26 mouse cellular contexts compared by ENCODE assay signal in the genomic region with DNA sequence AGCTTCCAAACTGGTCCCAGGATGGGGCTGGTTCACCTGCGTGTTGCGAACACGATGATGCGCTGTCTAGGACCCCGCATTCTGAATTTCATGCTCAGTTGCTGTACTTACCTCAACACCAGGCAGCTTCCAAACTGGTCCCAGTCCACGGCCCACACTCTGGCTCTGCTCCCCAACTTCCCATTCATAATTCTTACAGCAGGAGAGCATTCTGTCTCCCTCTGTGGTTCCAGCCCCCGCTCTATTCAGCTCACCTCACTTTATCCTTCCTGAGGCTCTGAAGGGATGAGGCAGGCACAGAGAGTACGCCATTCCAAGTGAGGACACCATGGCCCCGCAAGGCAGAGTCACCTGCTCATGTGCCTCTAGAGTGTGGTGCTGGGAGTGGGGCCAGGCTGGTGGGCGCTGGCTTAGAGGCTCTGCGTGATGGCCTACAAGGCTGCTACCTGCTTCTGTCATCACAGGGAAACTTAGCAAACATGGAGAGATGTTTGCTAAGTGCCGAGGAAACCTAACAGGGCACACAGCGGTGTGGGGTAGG. TPM values are rescaled to one million over a fixed set of nuclear protein-coding genes. Genes with fewer than 3 reads are reported as not detected.
DNase-seq lines count a peak whose midpoint lies in the region; ATAC-seq and TF ChIP-seq lines count a peak whose summit lies in the region.
"Had no signal": no experiment of that assay in that cellular context is flagged by ENCODE, and none has a peak within 500 bp of the region (broad histone marks: within the 10 kb centered on the region; RNA-seq: fewer than 3 reads in every experiment).

No protein-coding gene starts in this region.

- DNase-seq in embryonic facial prominence, embryonic 10.5 days (ENCODE audit: low spot score): no peak
- peak; percentile 56 to 60 for DNase-seq in layer of hippocampus, adult 2 months (ENCODE audit: low spot score in 2 of 2)
- no peak for DNase-seq in layer of hippocampus, postnatal 10 days (ENCODE audit: low spot score in 2 of 2)
- DNase-seq in right cerebral cortex, postnatal 36 days (ENCODE audit: low spot score in 2 of 2): peak; percentile 28 to 53
- DNase-seq in right cerebral cortex, postnatal 14 days: no peak
- DNase-seq in forebrain, postnatal 0 days: no peak
- DNase-seq: cerebellum, adult 11-12 months; cerebellum, adult 9-11 months; embryo, embryonic 11 days; heart, postnatal 14 days; kidney, adult 11 months; kidney, postnatal 14 days; liver, postnatal 0 days; lung, postnatal 36 days had no signal

- H3K9me3 ChIP-seq in embryonic facial prominence, embryonic 12.5 days: no peaks in the 10 kb centered on the region
- no peaks in the 10 kb centered on the region for H3K9me3 ChIP-seq in embryonic facial prominence, embryonic 10.5 days
- no peaks in the 10 kb centered on the region for H3K9me3 ChIP-seq in forebrain, postnatal 0 days (ENCODE audit: low read length)
- H3K9me3 ChIP-seq: forebrain, embryonic 12.5 days; G1E; hindbrain, embryonic 10.5 days; hindbrain, embryonic 15.5 days; limb, embryonic 13.5 days had no signal

- peaks cover 45% of the 10 kb centered on the region for H3K36me3 ChIP-seq in embryonic facial prominence, embryonic 12.5 days
- peaks cover 56% of the 10 kb centered on the region for H3K36me3 ChIP-seq in embryonic facial prominence, embryonic 10.5 days (replicated peaks)
- peaks cover 64% of the 10 kb centered on the region for H3K36me3 ChIP-seq in forebrain, postnatal 0 days (ENCODE audit: insufficient read depth)
- H3K36me3 ChIP-seq: G1E had no signal

- H3K27ac ChIP-seq in embryonic facial prominence, embryonic 12.5 days: no peak overlapping the region
- H3K27ac ChIP-seq in embryonic facial prominence, embryonic 10.5 days (replicated peaks): no peak overlapping the region
- no peak overlapping the region for H3K27ac ChIP-seq in layer of hippocampus, adult 2 months
- H3K27ac ChIP-seq in forebrain, postnatal 0 days (ENCODE audit: low read depth, low read length): no peak overlapping the region
- H3K27ac ChIP-seq: forebrain, embryonic 12.5 days; hindbrain, embryonic 10.5 days; hindbrain, embryonic 15.5 days; limb, embryonic 13.5 days had no signal

- no peak for TF ChIP-seq CTCF in layer of hippocampus, adult 2 months (conservative IDR thresholded peaks at IDR 0.05)
- TF ChIP-seq CTCF in forebrain, postnatal 0 days (IDR thresholded peaks at IDR 0.05; ENCODE audit: low read depth): no peak

- no peak overlapping the region for H3K4me3 ChIP-seq in embryonic facial prominence, embryonic 12.5 days
- H3K4me3 ChIP-seq in embryonic facial prominence, embryonic 10.5 days: no peak overlapping the region
- no peak overlapping the region for H3K4me3 ChIP-seq in layer of hippocampus, adult 2 months
- no peak overlapping the region for H3K4me3 ChIP-seq in forebrain, postnatal 0 days (ENCODE audit: low read depth, low read length)
- H3K4me3 ChIP-seq: forebrain, embryonic 12.5 days; hindbrain, embryonic 10.5 days; hindbrain, embryonic 15.5 days; limb, embryonic 13.5 days had no signal

- 0 out of 2 replicates have a peak, but pooled peaks have one; percentile 56 for ATAC-seq in embryonic facial prominence, embryonic 12.5 days (ENCODE audit: insufficient number of reproducible peaks, insufficient read depth, low FRiP score, low TSS enrichment)
- ATAC-seq in erythroblast, adult 5-6 weeks (replicated peaks; ENCODE audit: low FRiP score, poor library complexity, severe bottlenecking): no peak
- ATAC-seq in forebrain, postnatal 0 days: no peak
- ATAC-seq: inflammation-experienced regulatory T-cells, adult 6 months; liver, postnatal 0 days; midbrain, embryonic 16.5 days had no signal

- no peak overlapping the region for H3K9ac ChIP-seq in embryonic facial prominence, embryonic 12.5 days
- H3K9ac ChIP-seq in forebrain, postnatal 0 days: no peak overlapping the region
- H3K9ac ChIP-seq: forebrain, embryonic 12.5 days; hindbrain, embryonic 15.5 days; limb, embryonic 13.5 days; liver, postnatal 0 days had no signal

- H3K27me3 ChIP-seq in embryonic facial prominence, embryonic 12.5 days: no peaks in the 10 kb centered on the region
- H3K27me3 ChIP-seq in embryonic facial prominence, embryonic 10.5 days (replicated peaks; ENCODE audit: low read depth, poor library complexity, severe bottlenecking): no peaks in the 10 kb centered on the region
- no peaks in the 10 kb centered on the region for H3K27me3 ChIP-seq in forebrain, postnatal 0 days (ENCODE audit: insufficient read depth, low read length)
- H3K27me3 ChIP-seq: CH12.LX; forebrain, embryonic 12.5 days; hindbrain, embryonic 15.5 days; limb, embryonic 13.5 days had no signal

- H3K4me1 ChIP-seq in embryonic facial prominence, embryonic 12.5 days: no peaks in the 10 kb centered on the region
- no peaks in the 10 kb centered on the region for H3K4me1 ChIP-seq in embryonic facial prominence, embryonic 10.5 days
- H3K4me1 ChIP-seq in forebrain, postnatal 0 days (ENCODE audit: insufficient read depth): no peaks in the 10 kb centered on the region
- H3K4me1 ChIP-seq: forebrain, embryonic 12.5 days; hindbrain, embryonic 15.5 days; limb, embryonic 13.5 days had no signal

- 93% methylated on average over 13 of the region's 13 CpGs for WGBS in embryonic facial prominence, embryonic 12.5 days
- 94% methylated on average over 13 of the region's 13 CpGs for WGBS in embryonic facial prominence, embryonic 10.5 days
- WGBS in forebrain, postnatal 0 days: 97% methylated on average over 13 of the region's 13 CpGs

- H3K4me2 ChIP-seq in embryonic facial prominence, embryonic 12.5 days (replicated peaks): no peak overlapping the region
- H3K4me2 ChIP-seq in forebrain, postnatal 0 days (ENCODE audit: low read depth): no peak overlapping the region
- H3K4me2 ChIP-seq: forebrain, embryonic 12.5 days; hindbrain, embryonic 15.5 days; limb, embryonic 13.5 days; liver, embryonic 11.5 days; midbrain, embryonic 11.5 days had no signal

RNA-seq across cellular contexts. Expression of gene Rnft2, which starts 14.8 kb away (rescaled TPM):
- 5.7 and 8.8 TPM in 2 replicates for polyA plus RNA-seq in embryonic facial prominence, embryonic 12.5 days (2016; fragmentation: Nextera tagmentation; extraction: Ambion mirVana)
- polyA plus RNA-seq in embryonic facial prominence, embryonic 10.5 days (2016; fragmentation: Nextera tagmentation; extraction: Ambion mirVana): 5.4 and 7.0 TPM in 2 replicates
- 10 to 100 TPM; 68.1 to 71.9 TPM for total RNA-seq in layer of hippocampus, adult 2 months (2021)
- total RNA-seq in layer of hippocampus, postnatal 10 days (2021): 10 to 100 TPM; 85.9 to 91.1 TPM
- not detected in 2 replicates for total RNA-seq in erythroblast, adult 5-6 weeks (2015; ENCODE audit: low replicate concordance)
- not detected in 2 replicates for total RNA-seq in erythroblast, adult 5-6 weeks (2017; ENCODE audit: low replicate concordance)
- 61.6 and 87.8 TPM in 2 replicates for total RNA-seq in forebrain, postnatal 0 days (2014; rRNA removed)
- polyA plus RNA-seq in forebrain, postnatal 0 days (2015; fragmentation: Nextera tagmentation; extraction: Ambion mirVana): 10.1 and 12.4 TPM in 2 replicates
- polyA plus RNA-seq: inflammation-experienced regulatory T-cells, adult 6 months; liver, postnatal 0 days had no signal

RNA-seq across cellular contexts. Expression of gene 2410131K14Rik, which starts 14.9 kb away (rescaled TPM):
- 12.1 and 13.0 TPM in 2 replicates for polyA plus RNA-seq in embryonic facial prominence, embryonic 12.5 days (2016; fragmentation: Nextera tagmentation; extraction: Ambion mirVana)
- 11.6 and 11.8 TPM in 2 replicates for polyA plus RNA-seq in embryonic facial prominence, embryonic 10.5 days (2016; fragmentation: Nextera tagmentation; extraction: Ambion mirVana)
- total RNA-seq in layer of hippocampus, adult 2 months (2021): 10 to 100 TPM; 13.8 to 14.5 TPM
- 10 to 100 TPM; 18.4 to 19.5 TPM for total RNA-seq in layer of hippocampus, postnatal 10 days (2021)
- total RNA-seq in erythroblast, adult 5-6 weeks (2015; ENCODE audit: low replicate concordance): 0.63 TPM in 1 of 2 replicates, not detected in the other
- total RNA-seq in erythroblast, adult 5-6 weeks (2017; ENCODE audit: low replicate concordance): 0.14 and 0.17 TPM in 2 replicates
- total RNA-seq in forebrain, postnatal 0 days (2014; rRNA removed): 22.4 and 31.2 TPM in 2 replicates
- polyA plus RNA-seq in forebrain, postnatal 0 days (2015; fragmentation: Nextera tagmentation; extraction: Ambion mirVana): 15.5 and 19.1 TPM in 2 replicates

Comparison
In these comparisons a context has a peak if more than half of its experiments do, and no peak if none do; other contexts are left out.
1. DNase-seq: peak in layer of hippocampus, adult 2 months (2 of 2) and right cerebral cortex, postnatal 36 days (2 of 2); none in embryonic facial prominence, embryonic 10.5 days (single experiment), layer of hippocampus, postnatal 10 days (0 of 2), right cerebral cortex, postnatal 14 days (single experiment) and forebrain, postnatal 0 days (single experiment).
2. RNA of gene Rnft2, which starts 14.8 kb away (total RNA-seq): 85.9 to 91.1 TPM in layer of hippocampus, postnatal 10 days, 61.6 to 87.8 TPM in forebrain, postnatal 0 days and 68.1 to 71.9 TPM in layer of hippocampus, adult 2 months; not detected in erythroblast, adult 5-6 weeks; every median in the first group is over 10 times any median in the second.
3. RNA of gene 2410131K14Rik, which starts 14.9 kb away (total RNA-seq): 22.4 to 31.2 TPM in forebrain, postnatal 0 days, 18.4 to 19.5 TPM in layer of hippocampus, postnatal 10 days and 13.8 to 14.5 TPM in layer of hippocampus, adult 2 months; 0.14 to 0.63 TPM in erythroblast, adult 5-6 weeks; every median in the first group is over 4 times any median in the second.